In genomic region chr11:120491317-120492023, GRCm38 (mm10) we compare ENCODE assay signal across 8 mouse cellular contexts. TPM values are rescaled to one million over a fixed set of nuclear protein-coding genes. Genes with fewer than 3 reads are reported as not detected.
DNase-seq lines count a peak whose midpoint lies in the region; ATAC-seq and TF ChIP-seq lines count a peak whose summit lies in the region.

Gene Slc25a10 (plus strand): TSS chr11:120491840.

- H3K4me3 ChIP-seq in CH12.LX (replicated peaks in 1 of 3; ENCODE audit: low read depth in 2 of 3, low read length in 2 of 3, poor library complexity in 1 of 3) = peak within 1 kb of the TSS; percentile 73 to 87 (median 75)
- H3K4me3 ChIP-seq in forebrain, embryonic 10.5 days = peak within 1 kb of the TSS; percentile 98
- peak within 1 kb of the TSS; percentile 90 to 93 for H3K4me3 ChIP-seq in heart, embryonic 14.5 days (ENCODE audit: control insufficient read depth in 1 of 2, insufficient read depth in 1 of 2, low read depth in 1 of 2, low read length in 2 of 2)
- peak within 1 kb of the TSS; percentile 92 for H3K4me3 ChIP-seq in liver, embryonic 11.5 days (ENCODE audit: low read depth, low read length)

- H3K27me3 ChIP-seq in CH12.LX (replicated peaks) = no peaks in the 10 kb centered on the region
- H3K27me3 ChIP-seq in forebrain, embryonic 10.5 days (ENCODE audit: poor library complexity, severe bottlenecking) = no peaks in the 10 kb centered on the region
- H3K27me3 ChIP-seq in heart, embryonic 14.5 days (ENCODE audit: control insufficient read depth, insufficient read depth, low read length) = no peaks in the 10 kb centered on the region
- H3K27me3 ChIP-seq in liver, embryonic 11.5 days (replicated peaks; ENCODE audit: control insufficient read depth, insufficient read depth, low read length) = no peaks in the 10 kb centered on the region
- no peaks in the 10 kb centered on the region for H3K27me3 ChIP-seq in splenic B cell, adult 2 months (ENCODE audit: control insufficient read depth, insufficient read depth, low read length, poor library complexity, severe bottlenecking)

- H3K79me2 ChIP-seq in CH12.LX (replicated peaks; ENCODE audit: control insufficient read depth, extremely low read depth, insufficient read depth, poor library complexity, severe bottlenecking) = peaks cover 9% of the 10 kb centered on the region

- no peak for TF ChIP-seq CTCF in CH12.LX (conservative IDR thresholded peaks at IDR 0.05 in 1 of 2, IDR thresholded peaks at IDR 0.05 in 1 of 2; ENCODE audit: low read depth in 2 of 2, low read length in 2 of 2)

- no peak; the same call in 1 of the 2 replicates for TF ChIP-seq EP300 in CH12.LX (IDR thresholded peaks at IDR 0.05; ENCODE audit: low read length)

- in situ Hi-C loops in CH12.LX (cut with MboI; ENCODE audit: low pct_ligation_motif_present, low pct_unique_long_range_greater_than_20kb, low sequenced_read_pairs) = no loop called here

- peaks cover 46 to 76% of the 10 kb centered on the region in 2 experiments for H3K36me3 ChIP-seq in CH12.LX (replicated peaks in 1 of 2; ENCODE audit: control insufficient read depth in 1 of 2, insufficient read depth in 1 of 2, low read length in 1 of 2)
- peaks cover 67% of the 10 kb centered on the region for H3K36me3 ChIP-seq in forebrain, embryonic 10.5 days (replicated peaks)
- H3K36me3 ChIP-seq in heart, embryonic 14.5 days (ENCODE audit: control insufficient read depth, insufficient read depth, low read length) = peaks cover 59% of the 10 kb centered on the region
- peaks cover 36% of the 10 kb centered on the region for H3K36me3 ChIP-seq in liver, embryonic 11.5 days (ENCODE audit: control insufficient read depth, insufficient read depth, low read length)
- peaks cover 5% of the 10 kb centered on the region for H3K36me3 ChIP-seq in splenic B cell, adult 2 months (ENCODE audit: control insufficient read depth, insufficient read depth, low read length, poor library complexity, severe bottlenecking)

- no peaks in the 10 kb centered on the region for H3K9me3 ChIP-seq in CH12.LX (replicated peaks; ENCODE audit: low read length)
- no peaks in the 10 kb centered on the region for H3K9me3 ChIP-seq in forebrain, embryonic 10.5 days
- no peaks in the 10 kb centered on the region for H3K9me3 ChIP-seq in heart, embryonic 14.5 days (ENCODE audit: control insufficient read depth, low read length)
- no peaks in the 10 kb centered on the region for H3K9me3 ChIP-seq in liver, embryonic 11.5 days (ENCODE audit: control insufficient read depth, low read length)

- H3K4me1 ChIP-seq in CH12.LX (ENCODE audit: control insufficient read depth in 1 of 2, insufficient read depth in 2 of 2) = peaks cover 15 to 50% of the 10 kb centered on the region in 2 experiments
- H3K4me1 ChIP-seq in forebrain, embryonic 10.5 days = peaks cover 55% of the 10 kb centered on the region
- peaks cover 17 to 25% of the 10 kb centered on the region in 2 experiments for H3K4me1 ChIP-seq in heart, embryonic 14.5 days (ENCODE audit: control insufficient read depth in 2 of 2, insufficient read depth in 2 of 2, low read length in 2 of 2)
- peaks cover 42% of the 10 kb centered on the region for H3K4me1 ChIP-seq in liver, embryonic 11.5 days (replicated peaks; ENCODE audit: control insufficient read depth, insufficient read depth, low read length)

- TF ChIP-seq RAD21 in CH12.LX (IDR thresholded peaks at IDR 0.05; ENCODE audit: low read depth, low read length) = no peak

- dilution Hi-C loops in CH12.LX (cut with MboI; ENCODE audit: extremely low pct_ligation_motif_present, extremely low pct_unique_long_range_greater_than_20kb, low sequenced_read_pairs) = no loop called here

- peak within 1 kb of the TSS; percentile 45 for H3K27ac ChIP-seq in CH12.LX (ENCODE audit: insufficient read depth, low read depth)
- H3K27ac ChIP-seq in forebrain, embryonic 10.5 days = peak within 1 kb of the TSS; percentile 92
- peak within 1 kb of the TSS; percentile 77 to 80 for H3K27ac ChIP-seq in heart, embryonic 14.5 days (replicated peaks in 1 of 2; ENCODE audit: control insufficient read depth in 1 of 2, insufficient read depth in 1 of 2, low read depth in 2 of 2, low read length in 2 of 2)
- peak within 1 kb of the TSS; percentile 86 for H3K27ac ChIP-seq in liver, embryonic 11.5 days (ENCODE audit: low read depth, low read length)

- 0% methylated on average over 35 of the region's 35 CpGs for WGBS in forebrain, embryonic 10.5 days
- WGBS in heart, embryonic 14.5 days = 1% methylated on average over 32 of the region's 35 CpGs
- under 1% methylated on average over 35 of the region's 35 CpGs for WGBS in liver, embryonic 11.5 days

- peak; percentile 85 for DNase-seq in CH12.LX (ENCODE audit: extremely low read depth)
- peak; percentile 73 for DNase-seq in c-Kit-positive CD71-negative TER-119-negative erythroid progenitor cells, embryonic 14.5 days (ENCODE audit: low read depth)
- peak; percentile 90 for DNase-seq in forebrain, embryonic 10.5 days (ENCODE audit: extremely low spot score, low spot score)
- DNase-seq in kidney, postnatal 10 days = peak; percentile 95
- DNase-seq in liver, embryonic 11.5 days (ENCODE audit: low spot score) = peak; percentile 88
- DNase-seq in naive thymus-derived CD4-positive, alpha-beta T cell, adult 2 months (ENCODE audit: low read depth) = peak; percentile 73
- DNase-seq in splenic B cell, adult 2 months (ENCODE audit: low read depth, low spot score) = peak; percentile 81

- H3K9ac ChIP-seq in CH12.LX (ENCODE audit: insufficient read depth, low read depth) = peak within 1 kb of the TSS; percentile 71
- H3K9ac ChIP-seq in heart, embryonic 14.5 days (ENCODE audit: low read length) = peak within 1 kb of the TSS; percentile 90
- H3K9ac ChIP-seq in liver, embryonic 11.5 days (ENCODE audit: low read depth, low read length) = peak within 1 kb of the TSS; percentile 95

- peak; percentile 78 for ATAC-seq in heart, embryonic 14.5 days (ENCODE audit: insufficient number of reproducible peaks, insufficient read depth, low FRiP score, low read depth)
- peak; percentile 84 for ATAC-seq in liver, embryonic 11.5 days (replicated peaks; ENCODE audit: low FRiP score)

- peak; percentile 78 for TF ChIP-seq POLR2A in CH12.LX (IDR thresholded peaks at IDR 0.05; ENCODE audit: low read depth, low read length)

- peak within 1 kb of the TSS; percentile 61 for H3K4me2 ChIP-seq in CH12.LX (ENCODE audit: insufficient read depth, low read depth, poor library complexity, severe bottlenecking)
- peak within 1 kb of the TSS; percentile 88 for H3K4me2 ChIP-seq in heart, embryonic 14.5 days (ENCODE audit: low read length)
- peak within 1 kb of the TSS; percentile 94 for H3K4me2 ChIP-seq in liver, embryonic 11.5 days

TF ChIP-seq in CH12.LX, 34 proteins besides CTCF, POLR2A, EP300 and RAD21 (continues in another document):
- TF ChIP-seq POLR2AphosphoS2 (IDR thresholded peaks at IDR 0.05; ENCODE audit: low read depth, low read length) (0 out of 2 replicates have a peak, but pooled peaks have one; percentile 71), CHD2 (IDR thresholded peaks at IDR 0.05; ENCODE audit: low read length) (peak; percentile 54; the same call in 1 of the 2 replicates), MEF2A (IDR thresholded peaks at IDR 0.05; ENCODE audit: borderline replicate concordance, low read depth, low read length) (no peak), UBTF (IDR thresholded peaks at IDR 0.05; ENCODE audit: low read depth, low read length) (no peak), GABPA (IDR thresholded peaks at IDR 0.05; ENCODE audit: insufficient replicate concordance, low read depth, low read length) (no peak), KAT2A (IDR thresholded peaks at IDR 0.05; ENCODE audit: insufficient replicate concordance, low read length) (no peak), ZNF384 (IDR thresholded peaks at IDR 0.05; ENCODE audit: low read depth, low read length) (no peak), MAZ (IDR thresholded peaks at IDR 0.05; ENCODE audit: low read depth, low read length) (no peak), CHD1 (IDR thresholded peaks at IDR 0.05; ENCODE audit: low read depth, low read length) (no peak), PAX5 (IDR thresholded peaks at IDR 0.05; ENCODE audit: low read length) (no peak), MYC (IDR thresholded peaks at IDR 0.05; ENCODE audit: low read depth, low read length) (no peak), HCFC1 (IDR thresholded peaks at IDR 0.05; ENCODE audit: low read depth, low read length) (peak; percentile 30), ELF1 (IDR thresholded peaks at IDR 0.05; ENCODE audit: low read depth, low read length) (no peak; the same call in 1 of the 2 replicates), MXI1 (IDR thresholded peaks at IDR 0.05; ENCODE audit: low read depth, low read length) (peak; percentile 8; the same call in 1 of the 2 replicates), ZMIZ1 (IDR thresholded peaks at IDR 0.05; ENCODE audit: low read depth, low read length) (peak; percentile 88), MAFK (IDR thresholded peaks at IDR 0.05; ENCODE audit: insufficient replicate concordance, low read length) (no peak), ETS1 (conservative IDR thresholded peaks at IDR 0.05; ENCODE audit: low read depth, low read length) (no peak), ZC3H11A (IDR thresholded peaks at IDR 0.05; ENCODE audit: low read depth, low read length) (no peak), TCF12 (IDR thresholded peaks at IDR 0.05; ENCODE audit: low read depth, low read length) (peak; percentile 50; the same call in 1 of the 2 replicates), IRF4 (IDR thresholded peaks at IDR 0.05; ENCODE audit: low read depth, low read length) (no peak), RCOR1 (conservative IDR thresholded peaks at IDR 0.05; ENCODE audit: low read depth, low read length) (no peak), SIN3A (IDR thresholded peaks at IDR 0.05; ENCODE audit: low read length) (peak; percentile 84; the same call in 1 of the 2 replicates), NRF1 (IDR thresholded peaks at IDR 0.05; ENCODE audit: low read depth, low read length) (peak; percentile 87), BHLHE40 (IDR thresholded peaks at IDR 0.05; ENCODE audit: low read depth, low read length) (no peak), JUN (IDR thresholded peaks at IDR 0.05; ENCODE audit: insufficient read depth, low read depth, low read length) (no peak), USF2 (conservative IDR thresholded peaks at IDR 0.05; ENCODE audit: low read depth, low read length) (peak; percentile 9; the same call in 1 of the 2 replicates), ZKSCAN1 (IDR thresholded peaks at IDR 0.05; ENCODE audit: borderline replicate concordance, low read depth, low read length) (no peak)

RNA-seq across cellular contexts. Expression of gene Slc25a10, which starts in this region (rescaled TPM):
- total RNA-seq in CH12.LX (2012; rRNA removed) (32.9 and 48.5 TPM in 2 replicates), CH12.LX (2014; rRNA removed) (29.5 and 34.6 TPM in 2 replicates)
- polyA plus RNA-seq in CH12.LX (2012; ENCODE audit: insufficient read length, low read depth) = 43.4 and 45.9 TPM in 2 replicates
- 69.3 and 71.6 TPM in 2 replicates for polyA plus RNA-seq in forebrain, embryonic 10.5 days (2016; fragmentation: Nextera tagmentation; extraction: Ambion mirVana)
- 39.4 and 41.7 TPM in 2 replicates for polyA plus RNA-seq in heart, embryonic 14.5 days (2014; fragmentation: Nextera tagmentation; extraction: Ambion mirVana)
- 65.5 and 70.6 TPM in 2 replicates for polyA plus RNA-seq in liver, embryonic 11.5 days (2014; fragmentation: Nextera tagmentation; extraction: Ambion mirVana)

Comparison
In these comparisons a context has a peak if more than half of its experiments do, and no peak if none do; other contexts are left out.
1. Peak in every context shown above with its lines: DNase-seq, ATAC-seq, H3K4me3 ChIP-seq and H3K27ac ChIP-seq.